Mouse (Mus musculus): ENCODE data around the gene Xrcc3. TPM values are rescaled to one million over a fixed set of nuclear protein-coding genes. Genes with fewer than 3 reads are reported as not detected.

The Xrcc3 gene
- polyA plus RNA-seq, 1 experiment from 2014 or later = 13.5 TPM

- H3K9me3 ChIP-seq (replicated peaks) = no peaks in the 10 kb centered on the region
- H3K27me3 ChIP-seq = no peaks in the 10 kb centered on the region
- H3K27ac ChIP-seq (replicated peaks) = no peak overlapping the region
- no peak overlapping the region for H3K4me3 ChIP-seq (replicated peaks)
- no peak overlapping the region for H3K9ac ChIP-seq
- H3K4me1 ChIP-seq = no peaks in the 10 kb centered on the region
- ATAC-seq (ENCODE audit: insufficient number of reproducible peaks, low FRiP score, low TSS enrichment, low read depth) = no peak
- peaks cover 85% of the 10 kb centered on the region for H3K36me3 ChIP-seq
- WGBS = 83% methylated on average over 28 of the region's 28 CpGs
- no peak overlapping the region for H3K4me2 ChIP-seq (replicated peaks)
Observed at GRCm38 (mm10) chr12:111795180-111795895, 18.3 kb downstream of the Xrcc3 start.

- H3K4me3 ChIP-seq (replicated peaks) = no peak overlapping the region
- peaks cover 86% of the 10 kb centered on the region for H3K36me3 ChIP-seq
- no peak overlapping the region for H3K9ac ChIP-seq
- H3K9me3 ChIP-seq (replicated peaks) = no peaks in the 10 kb centered on the region
- H3K4me2 ChIP-seq (replicated peaks) = no peak overlapping the region
- 89% methylated on average over 18 of the region's 18 CpGs for WGBS
- ATAC-seq (ENCODE audit: insufficient number of reproducible peaks, low FRiP score, low TSS enrichment, low read depth) = no peak
- no peaks in the 10 kb centered on the region for H3K27me3 ChIP-seq
- H3K4me1 ChIP-seq = no peaks in the 10 kb centered on the region
- no peak overlapping the region for H3K27ac ChIP-seq (replicated peaks)
Observed at GRCm38 (mm10) chr12:111794526-111795179, 19.0 kb downstream of the Xrcc3 start.

GRCm38 (mm10) chr12:111794102-111794501 lies 19.6 kb downstream of the Xrcc3 start:
- Histone ChIP-seq H3K9ac (no peak overlapping the region), H3K27ac (replicated peaks) (no peak overlapping the region), H3K36me3 (peaks cover 88% of the 10 kb centered on the region), H3K4me1 (no peaks in the 10 kb centered on the region), H3K4me3 (replicated peaks) (no peak overlapping the region), H3K4me2 (replicated peaks) (no peak overlapping the region), H3K9me3 (replicated peaks) (no peaks in the 10 kb centered on the region), H3K27me3 (no peaks in the 10 kb centered on the region)
- 68% methylated on average over 22 of the region's 22 CpGs for WGBS
- ATAC-seq (ENCODE audit: insufficient number of reproducible peaks, low FRiP score, low TSS enrichment, low read depth) = no peak

GRCm38 (mm10) chr12:111791474-111792104 lies 22.1 kb downstream of the Xrcc3 start:
- Histone ChIP-seq H3K4me3 (replicated peaks) (no peak overlapping the region), H3K36me3 (peaks cover 93% of the 10 kb centered on the region), H3K4me1 (no peaks in the 10 kb centered on the region), H3K9ac (no peak overlapping the region), H3K27me3 (no peaks in the 10 kb centered on the region), H3K4me2 (replicated peaks) (no peak overlapping the region), H3K27ac (replicated peaks) (no peak overlapping the region), H3K9me3 (replicated peaks) (no peaks in the 10 kb centered on the region)
- ATAC-seq (ENCODE audit: insufficient number of reproducible peaks, low FRiP score, low TSS enrichment, low read depth) = no peak
- WGBS = 90% methylated on average over 13 of the region's 13 CpGs

- no peaks in the 10 kb centered on the region for H3K9me3 ChIP-seq (replicated peaks)
- no peaks in the 10 kb centered on the region for H3K27me3 ChIP-seq
- H3K4me3 ChIP-seq (replicated peaks) = no peak overlapping the region
- H3K36me3 ChIP-seq = peaks cover 93% of the 10 kb centered on the region
- no peaks in the 10 kb centered on the region for H3K4me1 ChIP-seq
- H3K27ac ChIP-seq (replicated peaks) = no peak overlapping the region
- 89% methylated on average over 7 of the region's 7 CpGs for WGBS
- no peak for ATAC-seq (ENCODE audit: insufficient number of reproducible peaks, low FRiP score, low TSS enrichment, low read depth)
- no peak overlapping the region for H3K4me2 ChIP-seq (replicated peaks)
- H3K9ac ChIP-seq = no peak overlapping the region
Observed at GRCm38 (mm10) chr12:111790631-111791030, 23.0 kb downstream of the Xrcc3 start.

GRCm38 (mm10) chr12:111790090-111790489 lies 23.6 kb downstream of the Xrcc3 start:
- Histone ChIP-seq H3K27ac (replicated peaks) (no peak overlapping the region), H3K9me3 (replicated peaks) (no peaks in the 10 kb centered on the region), H3K9ac (no peak overlapping the region), H3K27me3 (no peaks in the 10 kb centered on the region), H3K4me3 (replicated peaks) (no peak overlapping the region), H3K4me1 (no peaks in the 10 kb centered on the region), H3K36me3 (peaks cover 92% of the 10 kb centered on the region), H3K4me2 (replicated peaks) (no peak overlapping the region)
- no peak for ATAC-seq (ENCODE audit: insufficient number of reproducible peaks, low FRiP score, low TSS enrichment, low read depth)
- WGBS = 93% methylated on average over 5 of the region's 5 CpGs

- no peak overlapping the region for H3K9ac ChIP-seq
- no peak overlapping the region for H3K4me2 ChIP-seq (replicated peaks)
- no peak overlapping the region for H3K4me3 ChIP-seq (replicated peaks)
- H3K27ac ChIP-seq (replicated peaks) = no peak overlapping the region
- no peaks in the 10 kb centered on the region for H3K4me1 ChIP-seq
- peaks cover 92% of the 10 kb centered on the region for H3K36me3 ChIP-seq
- H3K9me3 ChIP-seq (replicated peaks) = no peaks in the 10 kb centered on the region
- ATAC-seq (ENCODE audit: insufficient number of reproducible peaks, low FRiP score, low TSS enrichment, low read depth) = no peak
- 91% methylated on average over 6 of the region's 6 CpGs for WGBS
- no peaks in the 10 kb centered on the region for H3K27me3 ChIP-seq
Observed at GRCm38 (mm10) chr12:111787015-111787414, 26.7 kb downstream of the Xrcc3 start.

- no peak overlapping the region for H3K4me3 ChIP-seq (replicated peaks)
- WGBS = 69% methylated on average over 15 of the region's 15 CpGs
- no peaks in the 10 kb centered on the region for H3K9me3 ChIP-seq (replicated peaks)
- no peak for ATAC-seq (ENCODE audit: insufficient number of reproducible peaks, low FRiP score, low TSS enrichment, low read depth)
- H3K4me2 ChIP-seq (replicated peaks) = no peak overlapping the region
- H3K36me3 ChIP-seq = peaks cover 92% of the 10 kb centered on the region
- no peaks in the 10 kb centered on the region for H3K4me1 ChIP-seq
- H3K9ac ChIP-seq = no peak overlapping the region
- no peak overlapping the region for H3K27ac ChIP-seq (replicated peaks)
- H3K27me3 ChIP-seq = no peaks in the 10 kb centered on the region
Observed at GRCm38 (mm10) chr12:111785174-111785573, 28.5 kb downstream of the Xrcc3 start.

- H3K36me3 ChIP-seq = peaks cover 94% of the 10 kb centered on the region
- no peaks in the 10 kb centered on the region for H3K27me3 ChIP-seq
- no peaks in the 10 kb centered on the region for H3K4me1 ChIP-seq
- no peaks in the 10 kb centered on the region for H3K9me3 ChIP-seq (replicated peaks)
- H3K9ac ChIP-seq = no peak overlapping the region
- WGBS = 97% methylated on average over 1 of the region's 1 CpGs
- H3K27ac ChIP-seq (replicated peaks) = no peak overlapping the region
- no peak overlapping the region for H3K4me2 ChIP-seq (replicated peaks)
- H3K4me3 ChIP-seq (replicated peaks) = no peak overlapping the region
- no peak for ATAC-seq (ENCODE audit: insufficient number of reproducible peaks, low FRiP score, low TSS enrichment, low read depth)
Observed at GRCm38 (mm10) chr12:111779544-111779943, 34.1 kb downstream of the Xrcc3 start.

GRCm38 (mm10) chr12:111777919-111778318 lies 35.8 kb downstream of the Xrcc3 start:
- WGBS = 94% methylated on average over 13 of the region's 13 CpGs
- Histone ChIP-seq H3K9ac (no peak overlapping the region), H3K4me3 (replicated peaks) (no peak overlapping the region), H3K4me1 (no peaks in the 10 kb centered on the region), H3K9me3 (replicated peaks) (no peaks in the 10 kb centered on the region), H3K27me3 (no peaks in the 10 kb centered on the region), H3K4me2 (replicated peaks) (no peak overlapping the region), H3K27ac (replicated peaks) (no peak overlapping the region), H3K36me3 (peaks cover 97% of the 10 kb centered on the region)
- no peak for ATAC-seq (ENCODE audit: insufficient number of reproducible peaks, low FRiP score, low TSS enrichment, low read depth)

GRCm38 (mm10) chr12:111774845-111775244 lies 38.8 kb downstream of the Xrcc3 start:
- H3K36me3 ChIP-seq = peaks cover 77% of the 10 kb centered on the region
- no peak for ATAC-seq (ENCODE audit: insufficient number of reproducible peaks, low FRiP score, low TSS enrichment, low read depth)
- no peaks in the 10 kb centered on the region for H3K27me3 ChIP-seq
- H3K9ac ChIP-seq = no peak overlapping the region
- no peak overlapping the region for H3K27ac ChIP-seq (replicated peaks)
- peaks cover under 1% of the 10 kb centered on the region; the same call in 1 of the 2 replicates for H3K4me1 ChIP-seq
- no peak overlapping the region for H3K4me2 ChIP-seq (replicated peaks)
- H3K9me3 ChIP-seq (replicated peaks) = no peaks in the 10 kb centered on the region
- H3K4me3 ChIP-seq (replicated peaks) = no peak overlapping the region
- WGBS = 78% methylated on average over 15 of the region's 15 CpGs

Measured in embryonic facial prominence, embryonic 15.5 days (tissue).